Mouse (Mus musculus) lung, embryonic 15.5 days (tissue): ENCODE results near the gene Slc16a2. TPM values are rescaled to one million over a fixed set of nuclear protein-coding genes. Genes with fewer than 3 reads are reported as not detected.
A peak's percentile ranks its signal among the peaks of the same experiment; 100 is the strongest.
"Not testable (repeated sequence)": the region's sequence is repeated elsewhere in the genome, so short reads cannot be mapped to it uniquely, and the experiment has no call there.

Source experiments
- ATAC-seq: fragments of 200-750 bp; cut with Nextera tagmentation; 2 replicates; pipeline ENCODE4 v1.8.0; 2017; ENCODE audit warnings: moderate number of reproducible peaks, borderline replicate concordance; ENCODE audit not compliant: low FRiP score, low TSS enrichment; ENCODE audit errors: extremely low read depth
- H3K27ac ChIP-seq: fragments of 300-500 bp; sonication (generic); 2 replicates; pipeline ENCODE4 v1.5.1; 2015; ENCODE audit warnings: moderate library complexity, mild to moderate bottlenecking, inconsistent platforms
- H3K27me3 ChIP-seq: fragments of 300-500 bp; sonication (generic); 2 replicates; pipeline ENCODE4 v1.6.1; 2015; ENCODE audit warnings: inconsistent platforms
- H3K36me3 ChIP-seq: fragments of 300-500 bp; sonication (generic); 2 replicates; pipeline ENCODE4 v1.6.1; 2015; ENCODE audit warnings: inconsistent platforms
- H3K4me1 ChIP-seq: fragments of 300-500 bp; sonication (generic); 2 replicates; pipeline ENCODE4 v1.6.1; 2015; ENCODE audit warnings: inconsistent platforms
- H3K4me2 ChIP-seq: fragments of 300-500 bp; sonication (generic); 2 replicates; pipeline ENCODE4 v1.6.1; 2015; ENCODE audit warnings: inconsistent platforms, mild to moderate bottlenecking, moderate library complexity
- H3K4me3 ChIP-seq: fragments of 300-500 bp; sonication (generic); 2 replicates; pipeline ENCODE4 v1.5.1; 2015; ENCODE audit warnings: mild to moderate bottlenecking, inconsistent platforms
- H3K9ac ChIP-seq: fragments of 300-500 bp; sonication (generic); 2 replicates; pipeline ENCODE4 v1.6.1; 2015; ENCODE audit warnings: inconsistent platforms
- H3K9me3 ChIP-seq: fragments of 300-500 bp; sonication (generic); 2 replicates; pipeline ENCODE4 v1.6.1; 2016; ENCODE audit warnings: inconsistent platforms
- WGBS: fragments of 180-500 bp; shearing (Covaris S2); methylation state at CpG from one replicate; pipeline ENCODE4 v1.1.7; 2015; 5-methylcytosine and 5-hydroxymethylcytosine counted together
- polyA plus RNA-seq: library from polyadenylated mRNA; unstranded; fragments of >200 nt; fragmentation: Nextera tagmentation; extraction: Ambion mirVana; gene quantifications from 2 replicates; pipeline ENCODE4 v1.2.1, GENCODE M21; 2015

Gene Slc16a2
- polyA plus RNA-seq, 1 experiment from 2014 or later: 15.8 TPM

GRCm38 (mm10) chrX:103694787-103695164, 127.0 kb downstream of the Slc16a2 start:
- peak; percentile 31; the same call in 1 of the 2 replicates for ATAC-seq
- no peaks in the 10 kb centered on the region for H3K9me3 ChIP-seq
- H3K9ac ChIP-seq: peak overlapping the region; percentile 24; the same call in 1 of the 2 replicates
- H3K4me2 ChIP-seq: peak overlapping the region; percentile 88
- WGBS: 2% methylated on average over 17 of the region's 17 CpGs
- peaks cover 5% of the 10 kb centered on the region; the same call in 1 of the 2 replicates for H3K4me1 ChIP-seq
- H3K27ac ChIP-seq: peak overlapping the region; percentile 55; the same call in 1 of the 2 replicates
- peaks cover 76% of the 10 kb centered on the region for H3K27me3 ChIP-seq
- peak overlapping the region; percentile 43 for H3K4me3 ChIP-seq
- no peaks in the 10 kb centered on the region for H3K36me3 ChIP-seq

- peak overlapping the region; percentile 43 for H3K4me3 ChIP-seq
- H3K27ac ChIP-seq: no peak overlapping the region
- WGBS: 33% methylated on average over 10 of the region's 10 CpGs
- H3K4me1 ChIP-seq: peaks cover 5% of the 10 kb centered on the region; the same call in 1 of the 2 replicates
- no peaks in the 10 kb centered on the region for H3K9me3 ChIP-seq
- ATAC-seq: no peak
- no peaks in the 10 kb centered on the region for H3K36me3 ChIP-seq
- no peak overlapping the region for H3K9ac ChIP-seq
- peaks cover 74% of the 10 kb centered on the region for H3K27me3 ChIP-seq
- peak overlapping the region; percentile 88 for H3K4me2 ChIP-seq
Observed at GRCm38 (mm10) chrX:103694381-103694780, 127.4 kb downstream of the Slc16a2 start.

- Histone ChIP-seq H3K4me2 (no peak overlapping the region), H3K27me3 (peaks cover 78% of the 10 kb centered on the region), H3K9me3 (no peaks in the 10 kb centered on the region), H3K4me3 (no peak overlapping the region), H3K36me3 (no peaks in the 10 kb centered on the region), H3K9ac (no peak overlapping the region), H3K4me1 (peaks cover 5% of the 10 kb centered on the region; the same call in 1 of the 2 replicates), H3K27ac (no peak overlapping the region)
- WGBS: 81% methylated on average over 5 of the region's 5 CpGs
- no peak for ATAC-seq
Observed at GRCm38 (mm10) chrX:103692916-103693315, 128.9 kb downstream of the Slc16a2 start.

GRCm38 (mm10) chrX:103688551-103688950, 133.2 kb downstream of the Slc16a2 start:
- H3K36me3 ChIP-seq: no peaks in the 10 kb centered on the region
- H3K4me1 ChIP-seq: no peaks in the 10 kb centered on the region
- no peaks in the 10 kb centered on the region for H3K9me3 ChIP-seq
- no peak overlapping the region for H3K27ac ChIP-seq
- peaks cover 45% of the 10 kb centered on the region for H3K27me3 ChIP-seq
- 85% methylated on average over 2 of the region's 2 CpGs for WGBS
- H3K9ac ChIP-seq: no peak overlapping the region
- ATAC-seq: no peak
- no peak overlapping the region for H3K4me3 ChIP-seq
- H3K4me2 ChIP-seq: no peak overlapping the region

- no peak overlapping the region for H3K4me2 ChIP-seq
- H3K36me3 ChIP-seq: no peaks in the 10 kb centered on the region
- H3K4me3 ChIP-seq: no peak overlapping the region
- 12% methylated on average over 2 of the region's 2 CpGs for WGBS
- no peaks in the 10 kb centered on the region for H3K9me3 ChIP-seq
- 0 out of 2 replicates have a peak, but pooled peaks cover 7% of the 10 kb centered on the region for H3K27me3 ChIP-seq
- no peak for ATAC-seq
- H3K27ac ChIP-seq: no peak overlapping the region
- no peaks in the 10 kb centered on the region for H3K4me1 ChIP-seq
- H3K9ac ChIP-seq: no peak overlapping the region
Observed at GRCm38 (mm10) chrX:103674674-103675073, 147.1 kb downstream of the Slc16a2 start.

GRCm38 (mm10) chrX:103673761-103674160, 148.0 kb downstream of the Slc16a2 start:
- H3K27ac ChIP-seq: no peak overlapping the region

GRCm38 (mm10) chrX:103670245-103670644, 151.5 kb downstream of the Slc16a2 start:
- H3K9ac ChIP-seq: no peak overlapping the region
- ATAC-seq: no peak
- peaks cover 2% of the 10 kb centered on the region; the same call in 1 of the 2 replicates for H3K27me3 ChIP-seq
- H3K4me1 ChIP-seq: no peaks in the 10 kb centered on the region
- no peak overlapping the region for H3K4me2 ChIP-seq
- H3K9me3 ChIP-seq: no peaks in the 10 kb centered on the region
- H3K36me3 ChIP-seq: no peaks in the 10 kb centered on the region
- no peak overlapping the region for H3K27ac ChIP-seq
- no peak overlapping the region for H3K4me3 ChIP-seq

More at GRCm38 (mm10) chrX:103673761-103674160, 148.0 kb downstream of the Slc16a2 start:
- no peaks in the 10 kb centered on the region for H3K36me3 ChIP-seq
- H3K4me3 ChIP-seq: no peak overlapping the region
- no peak overlapping the region for H3K9ac ChIP-seq
- no peaks in the 10 kb centered on the region for H3K4me1 ChIP-seq
- no peaks in the 10 kb centered on the region for H3K9me3 ChIP-seq
- 0 out of 2 replicates have a peak, but pooled peaks cover 2% of the 10 kb centered on the region for H3K27me3 ChIP-seq
- WGBS: 74% methylated on average over 3 of the region's 3 CpGs
- no peak overlapping the region for H3K4me2 ChIP-seq
- no peak for ATAC-seq

GRCm38 (mm10) chrX:103664445-103664844, 157.3 kb downstream of the Slc16a2 start:
- H3K27me3 ChIP-seq, ATAC-seq, H3K36me3 ChIP-seq, H3K9me3 ChIP-seq, H3K4me1 ChIP-seq, H3K9ac ChIP-seq, H3K4me3 ChIP-seq, H3K4me2 ChIP-seq, H3K27ac ChIP-seq: not testable (repeated sequence)
- 74% methylated on average over 10 of the region's 10 CpGs for WGBS

- ATAC-seq: no peak
- no peak overlapping the region for H3K4me3 ChIP-seq
- H3K27me3 ChIP-seq: peaks cover 7% of the 10 kb centered on the region; the same call in 1 of the 2 replicates
- H3K4me1 ChIP-seq: no peaks in the 10 kb centered on the region
- H3K27ac ChIP-seq: no peak overlapping the region
- H3K9ac ChIP-seq: no peak overlapping the region
- H3K4me2 ChIP-seq: no peak overlapping the region
- WGBS: 60% methylated on average over 4 of the region's 4 CpGs
- H3K36me3 ChIP-seq: no peaks in the 10 kb centered on the region
- H3K9me3 ChIP-seq: no peaks in the 10 kb centered on the region
Observed at GRCm38 (mm10) chrX:103658985-103659384, 162.8 kb downstream of the Slc16a2 start.

- Histone ChIP-seq H3K4me3 (no peak overlapping the region), H3K4me2 (no peak overlapping the region), H3K36me3 (no peaks in the 10 kb centered on the region), H3K4me1 (no peaks in the 10 kb centered on the region), H3K27me3 (no peaks in the 10 kb centered on the region), H3K9me3 (no peaks in the 10 kb centered on the region), H3K27ac (no peak overlapping the region), H3K9ac (no peak overlapping the region)
- 23% methylated on average over 2 of the region's 2 CpGs for WGBS
- ATAC-seq: no peak
Observed at GRCm38 (mm10) chrX:103653021-103653420, 168.8 kb downstream of the Slc16a2 start.

- Histone ChIP-seq H3K4me2 (no peak overlapping the region), H3K9ac (no peak overlapping the region), H3K36me3 (no peaks in the 10 kb centered on the region), H3K27me3 (no peaks in the 10 kb centered on the region), H3K4me1 (no peaks in the 10 kb centered on the region), H3K27ac (no peak overlapping the region), H3K9me3 (no peaks in the 10 kb centered on the region), H3K4me3 (no peak overlapping the region)
- 13% methylated on average over 1 of the region's 1 CpGs for WGBS
- ATAC-seq: no peak
Observed at GRCm38 (mm10) chrX:103652048-103652447, 169.7 kb downstream of the Slc16a2 start.
